Mouse (Mus musculus): ENCODE measurements around the gene Panx2. TPM values are rescaled to one million over a fixed set of nuclear protein-coding genes. Genes with fewer than 3 reads are reported as not detected.

Gene Panx2
- polyA plus RNA-seq, 1 experiment from 2014 or later = 1.8 TPM

Other genes with a start within 250 kb of the Panx2 start
- 9.3 and 9.4 TPM in 2 replicates for gene Alg12, start 240.4 kb upstream of the Panx2 start, polyA plus RNA-seq (2016; fragmentation: Nextera tagmentation; extraction: Ambion mirVana)
- 61.9 and 66.4 TPM in 2 replicates for gene Creld2, start 240.1 kb upstream of the Panx2 start, polyA plus RNA-seq (2016; fragmentation: Nextera tagmentation; extraction: Ambion mirVana)
- 67.5 and 68.1 TPM in 2 replicates for gene Pim3, start 197.5 kb upstream of the Panx2 start, polyA plus RNA-seq (2016; fragmentation: Nextera tagmentation; extraction: Ambion mirVana)
- gene Ttll8, start 105.3 kb upstream of the Panx2 start, polyA plus RNA-seq (2016; fragmentation: Nextera tagmentation; extraction: Ambion mirVana) = not detected in 2 replicates
- gene Mlc1, start 80.7 kb upstream of the Panx2 start, polyA plus RNA-seq (2016; fragmentation: Nextera tagmentation; extraction: Ambion mirVana) = 0.06 TPM in 1 of 2 replicates, not detected in the other
- gene Mov10l1, start 76.8 kb upstream of the Panx2 start, polyA plus RNA-seq (2016; fragmentation: Nextera tagmentation; extraction: Ambion mirVana) = 56.9 and 60.3 TPM in 2 replicates
- gene Trabd, start 15.4 kb downstream of the Panx2 start, polyA plus RNA-seq (2016; fragmentation: Nextera tagmentation; extraction: Ambion mirVana) = 51.7 and 53.5 TPM in 2 replicates
- 12.4 and 12.6 TPM in 2 replicates for gene Selenoo, start 29.4 kb downstream of the Panx2 start, polyA plus RNA-seq (2016; fragmentation: Nextera tagmentation; extraction: Ambion mirVana)
- gene Tubgcp6, start 63.4 kb downstream of the Panx2 start, polyA plus RNA-seq (2016; fragmentation: Nextera tagmentation; extraction: Ambion mirVana) = 13.7 and 15.8 TPM in 2 replicates
- 12.7 and 13.4 TPM in 2 replicates for gene Hdac10, start 69.0 kb downstream of the Panx2 start, polyA plus RNA-seq (2016; fragmentation: Nextera tagmentation; extraction: Ambion mirVana)
- 19.9 and 20.1 TPM in 2 replicates for gene Mapk12, start 81.0 kb downstream of the Panx2 start, polyA plus RNA-seq (2016; fragmentation: Nextera tagmentation; extraction: Ambion mirVana)
- 3.7 and 4.6 TPM in 2 replicates for gene Mapk11, start 89.9 kb downstream of the Panx2 start, polyA plus RNA-seq (2016; fragmentation: Nextera tagmentation; extraction: Ambion mirVana)
- 124 and 130 TPM in 2 replicates for gene Plxnb2, start 121.1 kb downstream of the Panx2 start, polyA plus RNA-seq (2016; fragmentation: Nextera tagmentation; extraction: Ambion mirVana)
- gene Dennd6b, start 136.8 kb downstream of the Panx2 start, polyA plus RNA-seq (2016; fragmentation: Nextera tagmentation; extraction: Ambion mirVana) = 19.9 and 20.2 TPM in 2 replicates
- 21.0 and 25.9 TPM in 2 replicates for gene Ppp6r2, start 151.8 kb downstream of the Panx2 start, polyA plus RNA-seq (2016; fragmentation: Nextera tagmentation; extraction: Ambion mirVana)

All from heart, embryonic 12.5 days (tissue).